Mouse (Mus musculus) gastrocnemius, postnatal 36 days (tissue): ENCODE results near the gene Mgam. TPM values are rescaled to one million over a fixed set of nuclear protein-coding genes. Genes with fewer than 3 reads are reported as not detected.
"Not testable (repeated sequence)": the region's sequence is repeated elsewhere in the genome, so short reads cannot be mapped to it uniquely, and the experiment has no call there.

Source experiments
- DNase-seq, 2 experiments: peaks; one replicate each; pipeline ENCODE4 v3.0.0; 2022
- intact Hi-C: fragments of 180-260 bp; cut with DNase I; formaldehyde crosslinking; loops from one replicate; pipeline ENCODE4 v1.15.1; 2025
- total RNA-seq, 2 experiments: library from RNA; stranded (reverse); gene quantifications; 2 replicates each; pipeline ENCODE4 v1.2.3; 2021

Gene Mgam
- total RNA-seq, 2 experiments from 2014 or later, result 0.43 to 0.54 TPM

DNA sequence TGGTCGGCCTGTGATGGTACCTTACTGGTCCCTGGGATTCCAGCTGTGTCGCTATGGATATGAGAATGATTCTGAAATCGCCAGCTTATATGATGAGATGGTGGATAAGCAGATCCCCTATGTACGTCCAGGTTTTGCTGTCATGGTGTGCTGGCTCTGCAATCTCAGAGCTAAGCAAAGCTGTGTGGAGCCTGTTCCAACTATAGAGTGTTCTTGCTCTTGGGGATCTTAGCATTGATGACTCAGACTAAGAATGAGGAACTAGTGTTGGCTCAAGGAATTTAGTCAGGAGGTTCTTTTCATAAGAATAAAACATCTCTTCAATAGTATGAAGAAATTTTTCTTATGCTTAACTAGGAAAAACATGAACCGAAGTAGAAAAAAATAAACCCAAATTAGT is 84.9 kb downstream of the Mgam start:
- intact Hi-C loops, result not testable (repeated sequence)

GRCm38 (mm10) chr6:40715705-40716104 is 87.1 kb downstream of the Mgam start:
- no peak for DNase-seq
- intact Hi-C loops, result no loop called here

More for the DNA sequence above, 84.9 kb downstream of the Mgam start:
- DNase-seq, result not testable (repeated sequence)

DNA sequence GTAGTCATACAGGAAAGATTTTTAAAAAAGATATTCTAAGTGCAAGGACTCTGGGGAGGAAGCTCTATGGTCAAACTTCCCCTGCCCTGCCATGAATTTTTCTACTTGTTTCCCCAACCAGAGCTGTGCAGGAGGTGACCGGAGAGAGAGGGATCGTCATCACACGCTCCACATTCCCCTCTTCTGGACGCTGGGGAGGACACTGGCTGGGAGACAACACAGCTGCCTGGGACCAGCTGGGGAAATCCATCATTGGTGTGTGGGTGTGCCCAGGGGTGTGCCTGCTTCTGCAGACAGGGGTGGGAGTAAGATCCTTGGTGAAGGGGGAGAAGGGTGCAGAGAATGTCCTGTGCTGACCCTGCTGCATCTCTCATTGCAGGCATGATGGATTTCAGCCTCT is 99.9 kb downstream of the Mgam start:
- DNase-seq, intact Hi-C loops: not testable (repeated sequence)

- intact Hi-C loops, result no loop called here
- no peak for DNase-seq
These were observed 110.9 kb downstream of the Mgam start for GRCm38 (mm10) chr6:40739545-40739944.

- intact Hi-C loops, DNase-seq: not testable (repeated sequence)
These were observed 120.4 kb downstream of the Mgam start for GRCm38 (mm10) chr6:40749030-40749429.

GRCm38 (mm10) chr6:40755948-40756347 is 127.3 kb downstream of the Mgam start:
- intact Hi-C loops, result no loop called here
- DNase-seq, result no peak

GRCm38 (mm10) chr6:40757346-40757745 is 128.7 kb downstream of the Mgam start:
- intact Hi-C loops, result not testable (repeated sequence)

GRCm38 (mm10) chr6:40774656-40775055 is 146.0 kb downstream of the Mgam start:
- intact Hi-C loops, result no loop called here
- DNase-seq, result no peak

More at GRCm38 (mm10) chr6:40757346-40757745, 128.7 kb downstream of the Mgam start:
- DNase-seq, result not testable (repeated sequence)

DNA sequence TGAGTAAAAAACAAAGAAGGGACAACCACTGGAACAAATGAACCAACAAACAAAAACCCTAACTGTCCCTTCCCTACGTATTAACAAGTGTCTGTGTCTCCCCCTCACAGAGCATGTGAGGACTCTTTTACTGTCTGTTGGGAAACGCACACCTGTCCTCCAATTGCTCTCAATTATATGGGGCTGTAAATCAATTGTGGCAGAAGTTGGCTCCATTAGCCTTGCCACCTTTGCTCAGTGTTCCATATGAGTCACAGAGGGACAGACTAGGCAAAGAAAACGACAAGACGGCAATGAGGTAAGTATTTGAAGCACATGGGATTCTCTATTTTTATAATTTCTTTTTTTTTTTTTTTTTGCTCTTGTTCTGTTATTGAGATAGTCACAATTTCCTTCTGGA is 149.8 kb downstream of the Mgam start:
- intact Hi-C loops, result no loop called here

GRCm38 (mm10) chr6:40783637-40784036 is 155.0 kb downstream of the Mgam start:
- intact Hi-C loops, result no loop called here
- no peak for DNase-seq

More for the DNA sequence above, 149.8 kb downstream of the Mgam start:
- DNase-seq, result no peak

DNA sequence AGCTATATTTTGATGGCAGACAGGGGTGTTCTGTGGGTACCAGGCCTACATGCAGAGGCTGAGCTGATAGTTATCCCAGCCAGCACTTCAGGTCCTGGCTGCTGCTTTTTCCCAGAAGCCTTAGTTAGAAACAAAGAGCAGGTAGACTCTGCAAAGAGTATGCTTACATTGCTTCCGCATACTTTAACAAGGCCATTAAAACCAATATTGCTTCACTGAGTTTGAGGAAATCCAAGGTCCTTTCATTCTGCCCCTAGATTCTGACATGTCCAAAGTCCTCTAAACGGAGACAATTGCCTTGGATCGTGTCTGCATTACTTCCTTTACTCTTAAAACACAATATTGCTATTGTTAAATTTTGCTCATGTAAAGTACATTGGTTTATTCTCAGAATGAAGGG is 155.7 kb downstream of the Mgam start:
- intact Hi-C loops, result no loop called here
- no peak for DNase-seq

DNA sequence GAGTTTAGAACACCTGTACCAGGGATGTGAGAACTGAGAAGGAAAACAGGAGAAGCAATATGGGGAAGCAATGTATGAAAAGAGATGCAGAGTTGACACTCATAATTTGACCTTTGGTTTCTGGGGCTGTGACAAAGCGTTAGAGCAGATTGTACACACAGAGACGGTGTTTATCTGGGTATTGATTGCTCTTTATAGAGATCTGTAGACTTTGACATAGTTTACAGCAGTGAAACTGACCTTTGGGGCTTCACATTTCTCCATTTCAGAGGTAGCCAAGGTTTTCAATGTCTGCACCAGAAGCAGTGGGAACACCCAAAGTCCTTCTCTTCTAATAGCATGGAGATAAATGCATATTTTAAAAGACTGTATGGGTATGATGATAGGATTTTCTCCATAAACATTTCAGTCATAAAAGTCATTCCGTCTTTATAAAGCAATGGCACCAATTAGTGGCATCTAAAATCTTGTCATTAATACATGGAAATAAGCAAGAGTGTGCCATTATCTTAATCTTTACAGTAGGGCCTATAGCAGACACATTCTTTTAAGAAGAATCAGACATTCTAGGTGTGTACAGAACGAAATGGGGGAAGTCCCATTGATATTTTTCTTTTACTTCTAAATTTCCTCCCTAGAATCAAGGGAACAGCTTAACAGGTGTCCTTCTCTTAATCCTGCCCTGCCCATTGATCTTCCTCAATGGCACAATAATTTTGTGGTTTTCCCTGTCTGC is 166.6 kb downstream of the Mgam start:
- intact Hi-C loops, result no loop called here

GRCm38 (mm10) chr6:40818237-40818902 is 189.7 kb downstream of the Mgam start:
- no peak for DNase-seq
- intact Hi-C loops, result no loop called here

More for the DNA sequence above, 166.6 kb downstream of the Mgam start:
- DNase-seq, result no peak

Other genes with a start within 250 kb of the Mgam start
- gene E330009J07Rik, start 192.7 kb upstream of the Mgam start, total RNA-seq, result 1 to 10 TPM; 1.0 to 1.6 TPM
- not detected for gene Wee2, start 189.7 kb upstream of the Mgam start, total RNA-seq
- 10 to 100 TPM; 21.6 to 24.2 TPM for gene Ssbp1, start 157.5 kb upstream of the Mgam start, total RNA-seq
- gene Tas2r137, start 137.6 kb upstream of the Mgam start, total RNA-seq, result not detected
- gene Tas2r108, start 135.3 kb upstream of the Mgam start, total RNA-seq, result not detected
- not detected for gene Prss37, start 109.3 kb upstream of the Mgam start, total RNA-seq
- not detected for gene Olfr461, start 73.8 kb upstream of the Mgam start, total RNA-seq
- gene Olfr460, start 59.3 kb upstream of the Mgam start, total RNA-seq, result not detected
- under 1 TPM; 0.15 TPM for gene Clec5a, start 43.0 kb upstream of the Mgam start, total RNA-seq
- gene Tas2r138, start 15.5 kb upstream of the Mgam start, total RNA-seq, result not detected